Mouse (Mus musculus): Measurements from ENCODE around the gene Rps21.
"Not testable (repeated sequence)": the region's sequence is repeated elsewhere in the genome, so short reads cannot be mapped to it uniquely, and the experiment has no call there.

The Rps21 gene

GRCm38 (mm10) chr2:180230482-180230881 is 26.7 kb upstream of the Rps21 start:
- peak in 1 of 2 experiments; percentile 42 for DNase-seq

- peak in 1 of 2 experiments; percentile 10 for DNase-seq
Measured at GRCm38 (mm10) chr2:180233101-180233904, 23.9 kb upstream of the Rps21 start.

GRCm38 (mm10) chr2:180234353-180234752 is 22.8 kb upstream of the Rps21 start:
- no peak for DNase-seq

GRCm38 (mm10) chr2:180234980-180235379 is 22.2 kb upstream of the Rps21 start:
- peak; percentile 61 to 78 for DNase-seq

GRCm38 (mm10) chr2:180235788-180236187 is 21.4 kb upstream of the Rps21 start:
- no peak for DNase-seq

- peak in 1 of 2 experiments; percentile 1 for DNase-seq
Measured at GRCm38 (mm10) chr2:180236500-180236899, 20.7 kb upstream of the Rps21 start.

- DNase-seq = peak in 1 of 2 experiments; percentile 4
Measured at GRCm38 (mm10) chr2:180236930-180237329, 20.2 kb upstream of the Rps21 start.

GRCm38 (mm10) chr2:180237601-180238345 is 19.4 kb upstream of the Rps21 start:
- no peak for DNase-seq

- DNase-seq = no peak
Measured at GRCm38 (mm10) chr2:180238591-180238990, 18.6 kb upstream of the Rps21 start.

GRCm38 (mm10) chr2:180243108-180243507 is 14.1 kb upstream of the Rps21 start:
- no peak for DNase-seq

- no peak for DNase-seq
Measured at GRCm38 (mm10) chr2:180247916-180248315, 9.3 kb upstream of the Rps21 start.

GRCm38 (mm10) chr2:180248947-180249660 is 8.1 kb upstream of the Rps21 start:
- DNase-seq = peak in 1 of 2 experiments; percentile 25

- DNase-seq = peak; percentile 82 to 85
Measured at GRCm38 (mm10) chr2:180250930-180251611, 6.1 kb upstream of the Rps21 start.

- DNase-seq = no peak
Measured at GRCm38 (mm10) chr2:180251838-180252237, 5.3 kb upstream of the Rps21 start.

GRCm38 (mm10) chr2:180254436-180255209 is 2.6 kb upstream of the Rps21 start:
- DNase-seq = no peak

GRCm38 (mm10) chr2:180255701-180256100 is 1.5 kb upstream of the Rps21 start:
- no peak for DNase-seq

GRCm38 (mm10) chr2:180256296-180257000 is 729 bp upstream of the Rps21 start:
- DNase-seq = no peak

GRCm38 (mm10) chr2:180257963-180258865 is 1.0 kb downstream of the Rps21 start:
- no peak for DNase-seq

- DNase-seq = not testable (repeated sequence)
Measured at GRCm38 (mm10) chr2:180258951-180259484, 1.8 kb downstream of the Rps21 start.
